Mouse (Mus musculus): Measurements from ENCODE around the gene Il17rd. TPM values are rescaled to one million over a fixed set of nuclear protein-coding genes. Genes with fewer than 3 reads are reported as not detected.

Gene Il17rd
- 0.98 and 1.8 TPM in 2 replicates for polyA plus RNA-seq (2012; rRNA removed)

DNA sequence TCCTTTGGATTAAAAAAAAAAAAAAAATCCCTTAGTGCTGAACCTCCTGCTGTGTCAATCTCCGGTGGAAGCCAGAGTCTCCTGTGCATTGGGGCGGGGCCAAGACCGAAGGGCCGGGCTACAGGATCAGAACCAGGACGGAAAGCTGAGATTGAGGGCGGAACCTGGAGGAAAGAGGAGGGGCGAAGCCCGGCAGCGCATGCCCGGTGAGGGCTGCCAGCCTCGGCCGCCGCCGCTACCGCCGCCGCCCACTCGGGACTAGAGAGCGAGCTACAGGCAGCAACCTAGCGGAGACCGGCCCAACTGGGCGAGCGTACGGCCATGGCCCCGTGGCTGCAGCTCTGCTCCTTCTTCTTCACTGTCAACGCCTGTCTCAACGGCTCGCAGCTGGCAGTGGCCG, at the start of gene Il17rd:
TSS of gene Il17rd (plus strand) at position 159 of the 400 bp plus-strand sequence.
- DNase-seq (ENCODE audit: low read depth, low spot score): peak; percentile 88
- WGBS: under 1% methylated on average over 29 of the region's 29 CpGs

DNA sequence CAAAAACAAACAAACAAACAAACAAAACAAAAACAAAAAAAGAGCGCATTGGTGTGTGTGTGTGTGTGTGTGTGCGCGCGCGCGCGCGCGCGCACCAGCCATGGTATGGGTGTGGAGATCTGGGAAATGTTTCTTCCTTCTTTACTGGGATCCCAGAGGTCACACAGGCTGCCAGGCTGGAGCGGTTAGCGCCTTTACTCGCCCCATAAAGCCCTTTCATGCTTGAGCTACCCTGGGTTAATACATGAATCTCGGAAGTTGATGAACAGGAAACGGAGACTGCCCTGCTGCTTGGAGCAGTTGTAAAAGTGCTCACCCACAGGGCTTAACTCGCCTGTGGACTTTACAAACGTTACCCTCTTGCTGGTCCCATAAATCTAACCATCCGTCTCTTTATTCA, 47.1 kb upstream of the Il17rd start:
- WGBS: 45% methylated on average over 18 of the region's 18 CpGs
- no peak for DNase-seq (ENCODE audit: low read depth, low spot score)

DNA sequence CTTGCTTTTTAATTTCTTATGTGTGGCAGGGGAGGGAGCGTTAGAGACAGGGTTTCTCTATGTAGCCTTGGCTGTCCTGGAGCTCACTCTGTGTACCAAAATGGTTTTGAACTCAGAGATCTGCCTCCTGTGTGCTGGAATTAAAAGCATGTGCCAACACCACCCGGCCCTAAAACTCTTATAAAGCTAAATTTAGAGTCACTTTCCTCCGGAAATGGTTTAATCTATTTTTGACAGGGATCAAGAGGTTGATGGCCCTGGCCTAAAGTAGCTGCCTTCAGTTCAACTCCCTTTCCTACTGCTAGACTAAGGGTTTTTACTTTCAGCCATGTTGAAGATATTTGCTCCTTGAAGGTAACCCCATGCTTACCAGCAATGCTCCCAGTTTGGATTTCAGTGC, 45.3 kb upstream of the Il17rd start:
- no peak for DNase-seq (ENCODE audit: low read depth, low spot score)
- WGBS: 35% methylated on average over 3 of the region's 3 CpGs

DNA sequence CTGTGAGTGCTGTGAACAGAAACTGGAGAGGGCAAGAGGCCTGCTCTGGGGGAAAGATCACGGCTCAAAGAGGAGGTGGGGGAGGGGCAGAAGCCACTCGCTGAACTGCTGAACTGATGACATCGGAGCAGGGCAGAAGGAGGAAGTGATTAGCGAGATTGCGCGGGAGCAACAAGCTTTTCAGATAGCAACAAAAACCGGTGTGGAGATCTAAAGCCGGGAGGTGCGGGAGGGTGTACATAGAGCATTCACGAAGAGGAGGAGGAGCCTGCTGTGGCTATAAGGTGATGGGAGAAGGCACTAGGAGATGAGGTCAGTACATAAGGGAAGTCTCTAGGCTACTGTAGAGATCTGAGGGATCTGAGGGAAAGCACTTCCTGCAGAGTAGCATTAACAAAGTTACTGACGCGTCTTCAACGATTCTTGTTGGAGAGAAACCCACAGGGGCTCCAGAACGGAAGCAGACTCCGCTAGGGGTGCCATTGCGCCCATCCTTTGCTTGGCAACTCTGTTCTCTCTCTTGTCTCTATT, 44.5 kb upstream of the Il17rd start, which contains the start of gene Hesx1:
TSS of gene Hesx1 (plus strand) at position 206 of the 531 bp plus-strand sequence.
- no peak for DNase-seq (ENCODE audit: low read depth, low spot score)
- WGBS: 7% methylated on average over 16 of the region's 16 CpGs

DNA sequence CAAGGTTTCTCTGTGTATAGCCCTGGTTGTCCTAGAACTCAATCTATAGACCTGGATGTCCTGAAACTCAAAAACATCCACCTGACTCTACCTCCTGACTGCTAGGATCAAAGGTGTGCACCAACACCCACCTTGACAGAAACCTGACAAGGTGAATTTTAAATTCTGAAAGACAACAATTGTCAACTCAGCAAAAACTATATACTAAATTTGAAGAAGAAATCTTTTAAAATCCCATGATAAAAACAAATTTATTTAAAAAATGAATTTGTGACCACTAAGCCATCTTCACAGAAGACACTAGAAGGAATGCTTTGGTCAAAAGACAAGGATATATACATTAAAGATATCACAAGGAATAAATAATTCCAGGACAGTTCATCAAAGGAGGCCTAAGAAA, 42.5 kb upstream of the Il17rd start:
- no peak for DNase-seq (ENCODE audit: low read depth, low spot score)

DNA sequence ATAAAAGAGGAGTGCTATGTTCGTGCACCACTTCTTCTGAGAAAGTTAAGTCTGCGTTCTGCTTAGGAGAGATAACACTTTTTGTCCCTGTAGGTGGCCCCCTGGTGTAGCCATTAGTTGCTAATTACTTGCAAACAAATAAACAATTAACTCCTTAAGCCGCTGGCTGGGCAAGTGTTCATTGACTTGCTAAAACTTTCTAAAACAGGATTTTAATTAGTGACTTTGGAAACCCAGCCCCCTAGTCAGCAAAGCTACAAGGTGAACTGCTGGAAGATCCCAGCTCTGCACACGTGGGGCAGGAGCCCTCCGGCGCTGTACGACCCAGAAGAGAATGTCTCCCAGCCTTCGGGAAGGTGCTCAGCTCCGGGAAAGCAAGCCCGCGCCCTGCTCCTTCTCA, 38.4 kb upstream of the Il17rd start:
- whole genome bisulfite sequencing: 23% methylated on average over 11 of the region's 11 CpGs
- DNase-seq (ENCODE audit: low read depth, low spot score): no peak

DNA sequence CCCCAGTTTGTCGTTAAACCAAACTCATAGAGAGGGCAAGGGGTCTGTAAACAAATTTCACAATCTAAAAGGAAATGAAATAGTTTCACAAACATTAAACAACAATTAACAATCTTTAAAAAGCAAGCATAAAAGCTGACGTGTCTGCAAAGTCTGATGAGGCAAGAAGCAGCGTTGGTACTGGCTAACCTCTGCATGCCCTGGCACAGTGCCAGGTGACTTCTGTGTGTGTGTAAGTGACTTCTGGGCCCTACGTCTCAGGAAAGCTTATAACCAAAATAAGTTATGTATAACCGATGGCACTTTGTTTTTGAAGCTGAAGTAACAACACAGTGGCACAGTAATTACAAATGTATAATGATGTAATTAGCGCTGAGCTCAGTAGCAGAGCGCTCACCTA, 33.8 kb upstream of the Il17rd start:
- DNase-seq (ENCODE audit: low read depth, low spot score): no peak
- 55% methylated on average over 7 of the region's 7 CpGs for WGBS

DNA sequence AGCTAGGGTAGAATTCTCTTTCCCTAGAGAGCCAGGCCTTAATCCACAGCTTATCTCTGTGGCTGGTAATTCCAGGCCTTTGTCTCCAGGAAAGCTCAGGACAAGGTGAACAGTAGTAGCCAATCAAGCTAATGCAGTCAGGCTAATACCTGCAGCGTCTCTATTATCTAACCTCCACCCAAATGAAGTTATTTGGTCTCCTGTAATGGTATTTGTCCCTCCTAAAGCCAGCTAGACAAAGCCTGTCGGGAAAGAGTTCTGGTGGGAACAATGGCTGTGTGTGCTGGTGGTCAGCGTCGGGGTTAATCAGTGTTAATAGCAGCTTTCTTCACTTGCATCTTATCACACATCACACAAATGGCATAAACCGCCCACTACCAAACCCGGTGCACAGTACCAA, 32.8 kb upstream of the Il17rd start:
- 74% methylated on average over 6 of the region's 6 CpGs for WGBS
- DNase-seq (ENCODE audit: low read depth, low spot score): no peak

DNA sequence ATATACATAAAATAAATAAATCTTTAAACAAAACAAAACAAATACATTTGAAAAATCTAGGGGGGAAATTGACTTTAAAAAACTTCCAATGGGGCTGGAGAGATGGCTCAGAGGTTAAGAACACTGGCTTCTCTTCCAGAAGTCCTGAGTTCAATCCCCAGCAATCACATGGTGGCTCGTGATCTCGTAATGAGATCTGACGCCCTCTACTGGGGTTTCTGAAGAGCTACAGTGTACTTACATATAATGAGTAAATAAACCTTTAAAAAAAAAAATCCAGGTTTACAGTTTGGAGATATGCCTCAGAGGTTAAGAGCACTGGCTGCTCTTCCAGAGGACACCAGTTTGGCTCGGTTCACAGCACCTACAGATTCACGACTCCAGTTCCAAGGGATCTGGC, 27.2 kb upstream of the Il17rd start:
- 79% methylated on average over 5 of the region's 5 CpGs for WGBS
- DNase-seq (ENCODE audit: low read depth, low spot score): no peak

DNA sequence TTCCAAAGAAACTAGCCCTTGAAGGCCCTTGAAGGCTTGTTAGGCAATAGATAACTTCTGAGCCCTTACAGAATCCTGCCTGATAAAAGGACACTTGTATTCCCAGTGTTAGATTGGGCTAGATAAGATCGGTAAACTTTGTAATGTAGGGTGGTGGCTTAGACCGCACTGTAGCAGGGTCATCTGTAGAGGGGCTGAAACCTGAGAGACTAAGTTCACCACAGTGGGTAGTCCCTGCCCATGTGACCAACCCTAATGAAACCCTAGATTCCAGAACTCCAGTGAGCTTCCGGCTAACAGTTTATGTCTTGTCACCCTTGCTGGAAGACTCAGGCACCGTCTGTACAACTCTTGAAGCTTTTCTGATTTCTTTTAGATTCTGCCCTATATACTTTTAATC, 25.1 kb upstream of the Il17rd start:
- WGBS: 48% methylated on average over 4 of the region's 4 CpGs
- DNase-seq (ENCODE audit: low read depth, low spot score): no peak

DNA sequence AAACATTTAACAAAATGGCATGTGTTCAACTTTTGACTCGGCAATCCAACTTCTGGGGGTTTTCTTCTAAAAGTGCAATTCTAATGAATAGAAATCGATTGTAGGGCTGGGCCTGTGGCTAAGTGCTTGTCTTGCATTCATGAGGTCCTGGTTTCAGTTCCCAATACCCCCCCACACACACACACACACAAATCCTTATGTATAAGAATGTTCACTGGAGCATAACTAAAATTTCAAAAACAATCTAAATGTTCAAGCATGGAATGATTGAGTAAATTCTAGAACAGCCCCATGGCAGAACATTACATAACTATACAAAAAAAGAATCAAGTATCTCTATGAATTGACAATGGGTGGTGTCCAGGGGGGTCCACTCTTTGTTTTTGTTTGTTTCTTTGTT, 20.8 kb upstream of the Il17rd start:
- WGBS: 93% methylated on average over 2 of the region's 2 CpGs
- no peak for DNase-seq (ENCODE audit: low read depth, low spot score)

DNA sequence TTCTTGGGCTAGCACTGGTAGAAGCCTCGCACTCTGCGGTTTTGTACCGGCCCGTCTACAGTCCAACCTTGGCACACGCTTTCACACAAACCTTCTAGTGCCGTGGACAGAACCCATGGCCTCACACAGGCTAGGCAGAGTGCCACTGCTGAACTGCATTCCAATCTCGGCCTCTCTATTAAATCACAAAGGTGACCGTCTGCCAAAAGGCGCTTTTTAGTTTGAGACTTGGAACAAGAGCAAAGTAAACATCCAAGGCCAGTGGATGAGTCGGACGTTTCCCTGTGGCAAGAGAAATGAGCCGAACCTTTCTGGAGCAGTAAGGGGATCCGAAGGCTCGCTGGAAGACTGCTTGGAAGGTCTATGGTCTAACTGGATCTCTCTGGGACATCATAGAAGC, 18.9 kb upstream of the Il17rd start:
- 37% methylated on average over 14 of the region's 14 CpGs for WGBS
- no peak for DNase-seq (ENCODE audit: low read depth, low spot score)

DNA sequence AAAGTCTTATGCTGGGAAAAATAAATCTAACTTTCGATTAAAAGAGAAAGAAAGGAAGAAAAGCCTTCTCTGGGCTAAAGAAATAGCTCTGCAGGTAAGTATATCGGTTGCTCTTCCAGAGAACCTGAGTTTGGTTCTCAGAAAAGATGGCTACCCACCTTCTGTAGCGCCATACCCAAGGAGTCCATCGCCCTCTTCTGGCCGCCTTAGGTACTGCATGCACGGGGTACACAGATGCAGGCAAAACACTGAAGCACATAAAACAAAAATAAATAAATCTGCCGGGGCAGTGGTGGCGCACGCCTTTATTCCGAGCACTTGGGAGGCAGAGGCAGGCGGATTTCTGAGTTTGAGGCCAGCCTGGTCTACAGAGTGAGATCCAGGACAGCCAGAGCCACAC, 15.9 kb upstream of the Il17rd start:
- DNase-seq (ENCODE audit: low read depth, low spot score): no peak
- WGBS: 35% methylated on average over 11 of the region's 11 CpGs

DNA sequence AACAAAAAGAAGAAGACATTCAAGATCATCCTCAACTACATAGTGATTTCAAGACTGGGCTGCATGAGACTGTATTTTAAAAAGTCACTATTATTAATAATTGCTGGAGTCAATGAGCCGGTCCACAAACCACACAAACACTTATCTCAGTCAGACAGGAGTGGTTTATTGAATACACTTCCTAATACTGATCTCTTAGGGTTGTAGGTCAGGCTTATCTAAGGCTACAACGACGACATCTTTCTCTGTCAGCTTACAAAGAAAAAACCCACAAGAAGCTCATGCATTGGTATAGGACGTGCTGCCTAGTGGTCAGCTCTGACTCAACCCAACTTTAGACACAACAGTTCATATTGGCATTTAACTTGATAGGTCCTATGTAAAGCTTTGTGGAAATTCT, 14.1 kb upstream of the Il17rd start:
- no peak for DNase-seq (ENCODE audit: low read depth, low spot score)
- 77% methylated on average over 4 of the region's 4 CpGs for WGBS

DNA sequence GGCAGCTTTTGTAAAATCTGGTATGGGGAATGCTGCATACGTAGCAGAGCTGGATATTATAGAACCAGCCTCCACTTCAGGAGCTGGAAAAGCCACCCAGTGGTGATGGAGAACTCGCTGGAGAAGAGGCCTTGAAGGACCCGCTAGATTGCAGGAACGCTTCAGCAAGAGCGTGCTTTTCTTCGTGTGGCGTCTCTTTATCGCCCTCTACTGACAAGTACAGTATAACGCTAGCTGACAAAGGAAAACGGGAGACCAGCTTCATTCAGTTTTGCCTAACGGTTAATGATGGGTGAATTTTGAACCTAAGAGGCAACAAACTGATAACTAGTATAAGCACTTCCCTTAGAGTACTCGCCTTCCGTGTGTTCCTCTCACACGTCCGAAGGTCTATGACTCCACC, 9.0 kb upstream of the Il17rd start:
- no peak for DNase-seq (ENCODE audit: low read depth, low spot score)
- 2% methylated on average over 15 of the region's 15 CpGs for WGBS

DNA sequence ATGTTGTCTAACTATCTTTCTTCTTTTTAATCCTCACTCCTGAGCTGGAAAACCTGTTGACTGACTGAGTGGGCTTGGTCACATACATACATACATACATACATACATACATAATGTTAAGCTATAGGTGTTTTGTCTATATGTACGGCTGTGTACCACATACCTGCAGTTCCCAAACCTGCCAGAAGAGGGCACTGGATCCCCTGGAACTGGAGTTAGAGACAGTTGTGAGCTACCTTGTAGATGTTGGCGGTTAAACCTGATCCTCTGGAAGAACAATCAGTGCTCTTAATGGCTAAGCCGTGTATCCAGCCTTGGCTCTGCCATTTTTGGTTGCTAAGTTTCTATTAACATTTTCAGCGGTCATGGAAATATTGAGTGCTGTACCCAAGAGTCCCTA, 7.6 kb upstream of the Il17rd start:
- no peak for DNase-seq (ENCODE audit: low read depth, low spot score)
- 33% methylated on average over 4 of the region's 4 CpGs for WGBS

DNA sequence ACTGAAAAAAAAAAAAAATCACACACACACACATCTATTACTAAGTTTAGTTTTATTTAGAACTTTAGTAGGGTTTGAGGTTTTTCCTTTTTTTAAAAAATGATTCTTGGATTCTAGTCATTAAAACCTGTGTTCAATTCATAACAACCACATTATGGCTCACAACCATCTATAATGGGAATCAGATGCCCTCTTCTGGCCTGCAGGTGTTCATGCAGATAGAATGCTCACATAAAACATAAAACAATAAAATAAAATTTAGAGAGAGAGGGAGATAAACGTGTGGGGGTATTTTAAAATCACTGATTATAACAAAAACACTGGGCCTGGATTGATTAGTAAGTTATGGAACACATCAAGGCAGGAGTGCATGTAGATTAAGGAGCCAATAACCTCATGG, 1.2 kb upstream of the Il17rd start:
- 26% methylated on average over 1 of the region's 1 CpGs for WGBS
- no peak for DNase-seq (ENCODE audit: low read depth, low spot score)

DNA sequence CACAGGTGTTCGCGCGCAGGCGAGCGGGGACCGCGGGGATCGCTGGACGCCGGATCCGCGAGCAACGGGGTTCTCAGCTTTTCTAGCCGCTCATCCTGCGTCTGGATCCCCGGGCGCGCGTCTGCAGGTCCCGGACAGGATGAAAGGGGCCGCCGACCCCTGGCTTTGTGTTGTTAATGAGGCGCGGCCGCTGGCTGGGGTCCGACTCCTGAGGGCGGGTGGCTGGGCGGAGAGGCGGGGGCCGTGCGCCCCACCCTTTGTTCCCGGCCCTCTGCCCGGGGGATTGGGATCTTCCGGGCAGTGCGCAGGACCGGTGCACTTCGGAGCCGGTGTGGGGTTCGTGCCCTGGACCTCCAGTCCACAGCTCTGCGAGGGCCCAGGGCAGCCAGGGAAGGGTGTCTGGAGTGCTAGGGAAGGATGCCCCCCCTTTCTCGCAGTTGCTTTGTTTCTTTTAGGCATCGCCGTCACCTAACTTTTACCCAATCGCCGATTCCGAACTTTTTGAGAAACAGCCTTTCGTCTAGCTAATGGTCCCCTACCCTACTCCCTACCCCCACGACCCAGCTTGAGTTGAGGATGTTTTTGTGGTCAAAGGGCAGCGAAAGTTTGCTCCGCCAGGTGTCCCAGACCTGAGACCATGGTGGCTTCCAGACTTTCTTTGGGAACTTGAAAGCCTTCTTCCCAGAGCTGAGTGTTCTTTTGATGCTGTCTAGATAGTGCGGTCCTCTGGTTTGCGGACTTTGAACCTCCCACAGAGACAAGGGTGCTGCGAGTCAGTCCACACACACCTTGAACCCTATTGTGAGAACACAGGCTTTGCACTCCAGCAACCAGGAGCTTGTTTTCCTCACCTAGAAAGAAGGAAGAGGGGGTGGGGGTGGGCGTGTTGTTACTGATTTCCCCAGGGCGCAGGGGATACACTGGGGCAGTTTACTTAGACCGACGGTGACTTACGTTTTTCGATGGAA, 824 bp downstream of the Il17rd start:
- DNase-seq (ENCODE audit: low read depth, low spot score): no peak
- WGBS: 3% methylated on average over 59 of the region's 59 CpGs

DNA sequence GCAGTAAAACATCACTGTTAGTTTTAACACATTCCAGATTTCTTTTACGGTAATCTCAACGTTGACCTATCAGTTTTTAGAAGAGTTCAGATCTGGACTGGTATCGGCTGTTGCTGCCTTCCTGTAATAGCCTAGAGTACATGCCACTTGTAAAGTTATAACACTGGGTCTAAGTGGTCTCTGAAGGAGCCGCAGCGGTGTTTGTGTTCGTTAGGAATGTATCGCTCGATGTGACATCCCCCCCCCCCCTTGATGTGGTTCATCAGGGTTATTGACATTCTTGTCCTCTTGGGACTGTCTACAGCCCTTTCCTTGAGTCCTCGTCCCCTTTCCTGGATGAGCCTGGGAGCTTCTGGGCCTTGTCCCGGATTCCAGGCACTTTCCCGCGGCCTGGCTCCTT, 1.7 kb downstream of the Il17rd start:
- WGBS: 56% methylated on average over 12 of the region's 12 CpGs
- DNase-seq (ENCODE audit: low read depth, low spot score): no peak

DNA sequence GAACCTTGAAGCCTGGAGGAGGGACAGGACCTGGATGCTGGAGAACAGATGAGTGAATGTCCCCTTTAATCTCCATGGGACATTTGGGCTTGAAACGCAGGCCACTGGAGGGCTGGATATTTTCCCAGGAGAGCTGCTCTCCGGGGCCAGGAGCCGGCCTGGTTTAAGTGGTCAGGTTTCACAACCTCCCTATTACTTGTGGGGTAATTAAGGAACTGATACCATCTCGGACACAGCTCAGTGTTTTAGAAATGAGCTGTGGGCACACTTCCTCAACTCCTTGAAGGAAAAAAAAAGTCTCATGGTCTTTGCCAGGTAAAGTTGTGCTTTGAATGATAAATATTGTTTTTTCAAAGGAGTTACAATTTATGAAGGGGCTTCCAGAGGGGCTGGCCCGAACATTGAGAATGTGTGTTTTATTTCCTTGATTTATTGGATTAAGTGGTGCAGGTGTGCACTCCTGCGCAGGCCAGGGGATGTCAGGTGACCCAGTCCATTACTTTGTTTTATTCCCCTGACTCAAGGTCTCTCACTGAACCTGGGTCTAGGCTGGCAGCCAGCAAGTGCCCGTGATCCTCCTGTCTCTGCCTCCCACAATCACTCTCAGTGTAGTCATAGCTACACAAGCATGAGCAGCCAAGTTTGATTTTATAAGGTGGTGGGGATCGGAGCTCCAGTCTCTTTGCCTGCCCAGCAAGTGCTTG, 3.7 kb downstream of the Il17rd start:
- WGBS: 18% methylated on average over 8 of the region's 8 CpGs
- no peak for DNase-seq (ENCODE audit: low read depth, low spot score)

DNA sequence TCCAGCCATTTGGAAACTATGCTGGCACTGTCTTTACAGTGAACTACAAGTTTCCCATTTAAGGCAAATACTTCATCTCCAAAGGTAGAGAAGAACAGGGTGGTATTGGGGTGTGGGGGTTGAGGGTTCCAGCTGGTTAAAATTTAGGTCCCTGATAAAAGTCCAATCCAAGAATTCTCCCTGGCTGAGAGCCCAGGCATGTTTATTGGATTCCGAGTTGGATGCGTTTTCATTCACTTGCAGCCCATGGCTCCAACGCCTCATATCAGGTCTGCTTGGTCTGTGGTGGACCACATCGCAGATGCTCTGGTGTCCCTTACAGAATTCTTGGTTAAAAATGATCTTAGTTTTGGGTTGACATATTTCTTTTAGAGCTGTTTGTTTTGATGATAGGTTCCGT, 4.7 kb downstream of the Il17rd start:
- WGBS: 31% methylated on average over 5 of the region's 5 CpGs
- no peak for DNase-seq (ENCODE audit: low read depth, low spot score)

All from large intestine, adult 2 months (tissue).